Mouse (Mus musculus): Measurements from ENCODE around the gene Mmd. TPM values are rescaled to one million over a fixed set of nuclear protein-coding genes. Genes with fewer than 3 reads are reported as not detected.
A peak's percentile ranks its signal among the peaks of the same experiment; 100 is the strongest.

Mmd gene
- polyA plus RNA-seq, 1 experiment from 2014 or later = 124 TPM

- H3K4me3 ChIP-seq = no peak overlapping the region
- no peak overlapping the region for H3K4me2 ChIP-seq
- no peaks in the 10 kb centered on the region for H3K9me3 ChIP-seq
- no peak overlapping the region for H3K27ac ChIP-seq (replicated peaks)
- no peaks in the 10 kb centered on the region for H3K27me3 ChIP-seq
- 38% methylated on average over 4 of the region's 4 CpGs for WGBS
- no peaks in the 10 kb centered on the region for H3K36me3 ChIP-seq
- no peaks in the 10 kb centered on the region; the same call in 1 of the 2 replicates for H3K4me1 ChIP-seq (replicated peaks)
- ATAC-seq (ENCODE audit: low FRiP score, low read depth) = no peak
- H3K9ac ChIP-seq = no peak overlapping the region
Measured at GRCm38 (mm10) chr11:90232685-90233084, 16.6 kb upstream of the Mmd start.

GRCm38 (mm10) chr11:90235221-90235620 lies 14.0 kb upstream of the Mmd start:
- ATAC-seq (ENCODE audit: low FRiP score, low read depth) = no peak
- Histone ChIP-seq H3K4me2 (no peak overlapping the region), H3K27ac (replicated peaks) (no peak overlapping the region), H3K27me3 (no peaks in the 10 kb centered on the region), H3K36me3 (no peaks in the 10 kb centered on the region), H3K9ac (no peak overlapping the region), H3K9me3 (no peaks in the 10 kb centered on the region), H3K4me1 (replicated peaks) (no peaks in the 10 kb centered on the region; the same call in 1 of the 2 replicates), H3K4me3 (no peak overlapping the region)
- WGBS = 89% methylated on average over 5 of the region's 5 CpGs

GRCm38 (mm10) chr11:90237616-90238015 lies 11.6 kb upstream of the Mmd start:
- H3K4me1 ChIP-seq (replicated peaks) = no peaks in the 10 kb centered on the region; the same call in 1 of the 2 replicates
- H3K9me3 ChIP-seq = no peaks in the 10 kb centered on the region
- H3K36me3 ChIP-seq = no peaks in the 10 kb centered on the region
- no peak overlapping the region for H3K27ac ChIP-seq (replicated peaks)
- ATAC-seq (ENCODE audit: low FRiP score, low read depth) = no peak
- H3K27me3 ChIP-seq = no peaks in the 10 kb centered on the region
- no peak overlapping the region for H3K4me2 ChIP-seq
- H3K9ac ChIP-seq = no peak overlapping the region
- WGBS = 34% methylated on average over 5 of the region's 5 CpGs
- H3K4me3 ChIP-seq = no peak overlapping the region

- Histone ChIP-seq H3K27me3 (no peaks in the 10 kb centered on the region), H3K4me1 (replicated peaks) (no peaks in the 10 kb centered on the region), H3K4me2 (no peak overlapping the region), H3K9me3 (no peaks in the 10 kb centered on the region), H3K9ac (no peak overlapping the region), H3K27ac (replicated peaks) (no peak overlapping the region), H3K4me3 (no peak overlapping the region), H3K36me3 (no peaks in the 10 kb centered on the region)
- 30% methylated on average over 2 of the region's 2 CpGs for WGBS
- ATAC-seq (ENCODE audit: low FRiP score, low read depth) = no peak
Measured at GRCm38 (mm10) chr11:90238657-90239056, 10.6 kb upstream of the Mmd start.

- Histone ChIP-seq H3K9me3 (no peaks in the 10 kb centered on the region), H3K9ac (no peak overlapping the region), H3K36me3 (no peaks in the 10 kb centered on the region), H3K27ac (replicated peaks) (no peak overlapping the region), H3K4me3 (no peak overlapping the region), H3K4me2 (no peak overlapping the region), H3K27me3 (no peaks in the 10 kb centered on the region), H3K4me1 (replicated peaks) (no peaks in the 10 kb centered on the region)
- no peak for ATAC-seq (ENCODE audit: low FRiP score, low read depth)
- 24% methylated on average over 6 of the region's 6 CpGs for WGBS
Measured at GRCm38 (mm10) chr11:90240652-90241330, 8.5 kb upstream of the Mmd start.

- Histone ChIP-seq H3K9me3 (no peaks in the 10 kb centered on the region), H3K9ac (no peak overlapping the region), H3K36me3 (no peaks in the 10 kb centered on the region), H3K4me3 (no peak overlapping the region), H3K4me2 (no peak overlapping the region), H3K4me1 (replicated peaks) (no peaks in the 10 kb centered on the region), H3K27me3 (no peaks in the 10 kb centered on the region), H3K27ac (replicated peaks) (no peak overlapping the region)
- WGBS = 85% methylated on average over 2 of the region's 2 CpGs
- ATAC-seq (ENCODE audit: low FRiP score, low read depth) = no peak
Measured at GRCm38 (mm10) chr11:90241874-90242273, 7.4 kb upstream of the Mmd start.

- ATAC-seq (ENCODE audit: low FRiP score, low read depth) = no peak
- H3K27me3 ChIP-seq = no peaks in the 10 kb centered on the region
Measured at GRCm38 (mm10) chr11:90243300-90243699, 6.0 kb upstream of the Mmd start.

GRCm38 (mm10) chr11:90245630-90246029 lies 3.6 kb upstream of the Mmd start:
- Histone ChIP-seq H3K27me3 (no peaks in the 10 kb centered on the region), H3K27ac (replicated peaks) (no peak overlapping the region), H3K4me3 (no peak overlapping the region), H3K4me1 (replicated peaks) (peaks cover 11% of the 10 kb centered on the region), H3K9me3 (no peaks in the 10 kb centered on the region), H3K9ac (no peak overlapping the region), H3K36me3 (no peaks in the 10 kb centered on the region), H3K4me2 (no peak overlapping the region)
- 83% methylated on average over 6 of the region's 6 CpGs for WGBS
- no peak for ATAC-seq (ENCODE audit: low FRiP score, low read depth)

More at GRCm38 (mm10) chr11:90243300-90243699, 6.0 kb upstream of the Mmd start:
- Histone ChIP-seq H3K9me3 (no peaks in the 10 kb centered on the region), H3K36me3 (no peaks in the 10 kb centered on the region), H3K9ac (no peak overlapping the region), H3K4me3 (no peak overlapping the region), H3K4me2 (no peak overlapping the region), H3K4me1 (replicated peaks) (peaks cover 1% of the 10 kb centered on the region), H3K27ac (replicated peaks) (no peak overlapping the region)
- 98% methylated on average over 2 of the region's 2 CpGs for WGBS

GRCm38 (mm10) chr11:90246676-90247075 lies 2.6 kb upstream of the Mmd start:
- no peaks in the 10 kb centered on the region for H3K9me3 ChIP-seq
- ATAC-seq (ENCODE audit: low FRiP score, low read depth) = no peak
- 84% methylated on average over 4 of the region's 4 CpGs for WGBS

GRCm38 (mm10) chr11:90247793-90248192 lies 1.5 kb upstream of the Mmd start:
- WGBS = 73% methylated on average over 4 of the region's 4 CpGs

More at GRCm38 (mm10) chr11:90246676-90247075, 2.6 kb upstream of the Mmd start:
- no peaks in the 10 kb centered on the region for H3K27me3 ChIP-seq
- no peak overlapping the region for H3K27ac ChIP-seq (replicated peaks)
- H3K4me3 ChIP-seq = no peak overlapping the region
- no peaks in the 10 kb centered on the region for H3K36me3 ChIP-seq
- no peak overlapping the region for H3K4me2 ChIP-seq
- H3K4me1 ChIP-seq (replicated peaks) = peaks cover 22% of the 10 kb centered on the region
- no peak overlapping the region for H3K9ac ChIP-seq

GRCm38 (mm10) chr11:90249701-90250141 lies 465 bp downstream of the Mmd start:
- H3K9me3 ChIP-seq = no peaks in the 10 kb centered on the region
- WGBS = under 1% methylated on average over 22 of the region's 22 CpGs
- no peaks in the 10 kb centered on the region for H3K27me3 ChIP-seq
- peaks cover 35% of the 10 kb centered on the region for H3K4me1 ChIP-seq (replicated peaks)
- ATAC-seq (ENCODE audit: low FRiP score, low read depth) = peak; percentile 42
- H3K27ac ChIP-seq (replicated peaks) = peak overlapping the region; percentile 96
- peak overlapping the region; percentile 94 for H3K9ac ChIP-seq
- peak overlapping the region; percentile 76 for H3K4me2 ChIP-seq
- peak overlapping the region; percentile 89 for H3K4me3 ChIP-seq
- no peaks in the 10 kb centered on the region for H3K36me3 ChIP-seq

More at GRCm38 (mm10) chr11:90247793-90248192, 1.5 kb upstream of the Mmd start:
- Histone ChIP-seq H3K27ac (replicated peaks) (no peak overlapping the region), H3K36me3 (no peaks in the 10 kb centered on the region), H3K9ac (no peak overlapping the region), H3K4me2 (no peak overlapping the region), H3K9me3 (no peaks in the 10 kb centered on the region), H3K4me1 (replicated peaks) (peaks cover 32% of the 10 kb centered on the region), H3K4me3 (no peak overlapping the region), H3K27me3 (no peaks in the 10 kb centered on the region)
- ATAC-seq (ENCODE audit: low FRiP score, low read depth) = no peak

GRCm38 (mm10) chr11:90250189-90250588 lies 933 bp downstream of the Mmd start:
- H3K36me3 ChIP-seq = no peaks in the 10 kb centered on the region
- peak overlapping the region; percentile 94 for H3K9ac ChIP-seq
- peak overlapping the region; percentile 76 for H3K4me2 ChIP-seq
- H3K4me1 ChIP-seq (replicated peaks) = peaks cover 35% of the 10 kb centered on the region
- 2% methylated on average over 9 of the region's 9 CpGs for WGBS
- H3K4me3 ChIP-seq = peak overlapping the region; percentile 89
- peak overlapping the region; percentile 96 for H3K27ac ChIP-seq (replicated peaks)
- no peak for ATAC-seq (ENCODE audit: low FRiP score, low read depth)
- H3K9me3 ChIP-seq = no peaks in the 10 kb centered on the region
- no peaks in the 10 kb centered on the region for H3K27me3 ChIP-seq
